Mouse (Mus musculus) limb, embryonic 14.5 days (tissue): ENCODE results near the gene Rnf167. TPM values are rescaled to one million over a fixed set of nuclear protein-coding genes. Genes with fewer than 3 reads are reported as not detected.

ENCODE experiments used
- ATAC-seq: fragments of 200-750 bp; cut with Nextera tagmentation; 2 replicates; pipeline ENCODE4 v1.8.0; 2017; ENCODE audit warnings: low read depth, moderate number of reproducible peaks, moderate TSS enrichment; ENCODE audit not compliant: low FRiP score
- DNase-seq: peaks from one replicate; pipeline ENCODE4 v3.0.0-alpha.2; 2015; ENCODE audit warnings: low spot score
- H3K27ac ChIP-seq: fragments of 300-500 bp; sonication (generic); replicated peaks from 2 replicates; pipeline ENCODE4 v1.5.1; 2014; ENCODE audit warnings: low read depth, mild to moderate bottlenecking, low read length, moderate library complexity, mixed read lengths
- H3K27me3 ChIP-seq: fragments of 300-500 bp; sonication (generic); 2 replicates; pipeline ENCODE4 v1.6.1; 2014; ENCODE audit warnings: low read length, mixed read lengths; ENCODE audit not compliant: control insufficient read depth, insufficient read depth
- H3K36me3 ChIP-seq: fragments of 300-500 bp; sonication (generic); 2 replicates; pipeline ENCODE4 v1.6.1; 2014; ENCODE audit warnings: mild to moderate bottlenecking, low read length, moderate library complexity, mixed read lengths; ENCODE audit not compliant: control insufficient read depth, insufficient read depth
- H3K4me1 ChIP-seq: fragments of 300-500 bp; sonication (generic); 2 replicates; pipeline ENCODE4 v1.6.1; 2014; ENCODE audit warnings: antibody characterized with exemption, low read length, mixed read lengths; ENCODE audit not compliant: control insufficient read depth, insufficient read depth
- H3K4me2 ChIP-seq: fragments of 300-500 bp; sonication (generic); replicated peaks from 2 replicates; pipeline ENCODE4 v1.6.1; 2014; ENCODE audit warnings: low read depth, mild to moderate bottlenecking, low read length, moderate library complexity; ENCODE audit not compliant: severe bottlenecking
- H3K4me3 ChIP-seq: fragments of 300-500 bp; sonication (generic); replicated peaks from 2 replicates; pipeline ENCODE4 v1.5.1; 2014; ENCODE audit warnings: low read length
- H3K9ac ChIP-seq: fragments of 300-500 bp; sonication (generic); 2 replicates; pipeline ENCODE4 v1.6.1; 2014; ENCODE audit warnings: mild to moderate bottlenecking, low read depth, low read length, moderate library complexity; ENCODE audit not compliant: severe bottlenecking
- H3K9me3 ChIP-seq: fragments of 300-500 bp; sonication (generic); 2 replicates; pipeline ENCODE4 v1.6.1; 2016; ENCODE audit warnings: low read length; ENCODE audit not compliant: control insufficient read depth
- POLR2A ChIP-seq: fragments of 200-500 bp; IDR thresholded peaks from 2 replicates; pipeline ENCODE4 v1.8.0; 2012; ENCODE audit warnings: inconsistent platforms, mild to moderate bottlenecking, moderate library complexity, borderline replicate concordance; ENCODE audit not compliant: insufficient read depth, insufficient read length; ENCODE audit errors: extremely low read depth
- WGBS: fragments of 180-500 bp; shearing (Covaris S2); extraction: QIAGEN DNeasy Blood & Tissue Kit; methylation state at CpG from one replicate; pipeline ENCODE4 v1.1.7; 2014; 5-methylcytosine and 5-hydroxymethylcytosine counted together
- polyA plus RNA-seq, 2 experiments: library from polyadenylated mRNA; depleted of rRNA in 1 of 2; stranded (reverse) in 1 of 2; unstranded in 1 of 2; fragments of >200 nt; fragmentation: Nextera tagmentation in 1 of 2; extraction: Ambion mirVana in 1 of 2; gene quantifications; 2 replicates each; pipeline versions ENCODE4 v1.2.1 to v1.2.3; 2012 to 2014

Gene Rnf167
- polyA plus RNA-seq, 2 experiments: 96.3 to 109 TPM

- TF ChIP-seq POLR2A: no peak
- no peak for DNase-seq
- H3K36me3 ChIP-seq: peaks cover 89% of the 10 kb centered on the region
- no peak overlapping the region for H3K4me2 ChIP-seq
- H3K27ac ChIP-seq: no peak overlapping the region
- H3K4me3 ChIP-seq: no peak overlapping the region
- no peaks in the 10 kb centered on the region for H3K9me3 ChIP-seq
- H3K27me3 ChIP-seq: no peaks in the 10 kb centered on the region
- H3K9ac ChIP-seq: no peak overlapping the region; the same call in 1 of the 2 replicates
- 89% methylated on average over 9 of the region's 9 CpGs for WGBS
- H3K4me1 ChIP-seq: no peaks in the 10 kb centered on the region
- no peak for ATAC-seq
These were observed 39.4 kb upstream of the Rnf167 start for GRCm38 (mm10) chr11:70607611-70608010.

- no peaks in the 10 kb centered on the region for H3K27me3 ChIP-seq
- no peak for ATAC-seq
- H3K4me3 ChIP-seq: no peak overlapping the region
- no peaks in the 10 kb centered on the region for H3K4me1 ChIP-seq
- H3K36me3 ChIP-seq: peaks cover 96% of the 10 kb centered on the region
- H3K4me2 ChIP-seq: no peak overlapping the region
- WGBS: 87% methylated on average over 26 of the region's 26 CpGs
- no peak overlapping the region for H3K27ac ChIP-seq
- no peak overlapping the region for H3K9ac ChIP-seq
- H3K9me3 ChIP-seq: no peaks in the 10 kb centered on the region
- DNase-seq: no peak
- TF ChIP-seq POLR2A: no peak
These were observed 38.5 kb upstream of the Rnf167 start for GRCm38 (mm10) chr11:70608381-70609066.

GRCm38 (mm10) chr11:70610752-70611151 lies 36.3 kb upstream of the Rnf167 start:
- Histone ChIP-seq H3K27ac (no peak overlapping the region), H3K27me3 (no peaks in the 10 kb centered on the region), H3K4me3 (no peak overlapping the region), H3K4me2 (no peak overlapping the region), H3K4me1 (peaks cover 10% of the 10 kb centered on the region; the same call in 1 of the 2 replicates), H3K36me3 (peaks cover 74% of the 10 kb centered on the region), H3K9me3 (no peaks in the 10 kb centered on the region), H3K9ac (no peak overlapping the region)
- DNase-seq: no peak
- no peak for ATAC-seq
- no peak for TF ChIP-seq POLR2A
- WGBS: 87% methylated on average over 4 of the region's 4 CpGs

GRCm38 (mm10) chr11:70612505-70612904 lies 34.5 kb upstream of the Rnf167 start:
- TF ChIP-seq POLR2A: no peak
- Histone ChIP-seq H3K27me3 (no peaks in the 10 kb centered on the region), H3K27ac (no peak overlapping the region), H3K9me3 (no peaks in the 10 kb centered on the region), H3K4me2 (no peak overlapping the region), H3K4me3 (no peak overlapping the region), H3K4me1 (peaks cover 10% of the 10 kb centered on the region; the same call in 1 of the 2 replicates), H3K9ac (no peak overlapping the region), H3K36me3 (peaks cover 57% of the 10 kb centered on the region)
- WGBS: 80% methylated on average over 7 of the region's 7 CpGs
- DNase-seq: no peak
- ATAC-seq: no peak

GRCm38 (mm10) chr11:70615074-70615473 lies 32.0 kb upstream of the Rnf167 start:
- DNase-seq (peak; percentile 69), ATAC-seq (peak; percentile 69)
- TF ChIP-seq POLR2A: 0 out of 2 replicates have a peak, but pooled peaks have one; percentile 2
- no peaks in the 10 kb centered on the region for H3K9me3 ChIP-seq
- H3K4me3 ChIP-seq: peak overlapping the region; percentile 29
- H3K27ac ChIP-seq: no peak overlapping the region
- H3K4me1 ChIP-seq: peaks cover 10% of the 10 kb centered on the region; the same call in 1 of the 2 replicates
- H3K27me3 ChIP-seq: no peaks in the 10 kb centered on the region
- WGBS: 1% methylated on average over 17 of the region's 17 CpGs
- H3K36me3 ChIP-seq: peaks cover 31% of the 10 kb centered on the region
- H3K9ac ChIP-seq: peak overlapping the region; percentile 38
- peak overlapping the region; percentile 70 for H3K4me2 ChIP-seq
